Mouse (Mus musculus) spleen, adult 2 months (tissue): ENCODE results near the gene Pde9a. TPM values are rescaled to one million over a fixed set of nuclear protein-coding genes. Genes with fewer than 3 reads are reported as not detected.

ENCODE experiments used
- DNase-seq, 2 experiments: peaks; one replicate each; pipeline versions ENCODE4 v3.0.0 to v3.0.0-alpha.2; 2012 to 2021; ENCODE audit warnings: low spot score in 2 of 2, low read depth in 1 of 2
- H3K27ac ChIP-seq: fragments of 200-500 bp; 2 replicates; pipeline ENCODE4 v1.5.1; 2012; ENCODE audit warnings: low read length, inconsistent platforms; ENCODE audit not compliant: insufficient read depth
- H3K27me3 ChIP-seq: fragments of 200-500 bp; 2 replicates; pipeline ENCODE4 v1.6.1; 2012; ENCODE audit warnings: mild to moderate bottlenecking, moderate library complexity, low read length, inconsistent platforms; ENCODE audit not compliant: control insufficient read depth, insufficient read depth
- H3K36me3 ChIP-seq: fragments of 200-500 bp; 2 replicates; pipeline ENCODE4 v1.6.1; 2012; ENCODE audit warnings: mild to moderate bottlenecking, low read length, inconsistent platforms; ENCODE audit not compliant: control insufficient read depth, insufficient read depth
- H3K4me1 ChIP-seq: fragments of 200-500 bp; 2 replicates; pipeline ENCODE4 v1.6.1; 2011; ENCODE audit warnings: inconsistent platforms; ENCODE audit not compliant: control insufficient read depth, insufficient read depth, insufficient read length
- H3K4me3 ChIP-seq: fragments of 200-500 bp; 2 replicates; pipeline ENCODE4 v1.5.1; 2011; ENCODE audit warnings: mild to moderate bottlenecking, inconsistent platforms; ENCODE audit not compliant: insufficient read depth, insufficient read length; ENCODE audit errors: extremely low read depth
- CTCF ChIP-seq: fragments of 200-500 bp; IDR thresholded peaks from 2 replicates; pipeline ENCODE4 v1.5.1; 2011; ENCODE audit warnings: mild to moderate bottlenecking, inconsistent platforms; ENCODE audit not compliant: insufficient read depth, insufficient read length, insufficient replicate concordance; ENCODE audit errors: extremely low read depth
- POLR2A ChIP-seq: fragments of 200-500 bp; IDR thresholded peaks from 2 replicates; pipeline ENCODE4 v1.6.1; 2011; ENCODE audit warnings: low read depth, low read length, inconsistent platforms
- WGBS: fragments of 180-500 bp; shearing (Covaris S2); methylation state at CpG from one replicate; pipeline ENCODE4 v1.1.7; 2018; 5-methylcytosine and 5-hydroxymethylcytosine counted together
- polyA plus RNA-seq: library from polyadenylated mRNA; depleted of rRNA; stranded (reverse); fragments of >200 nt; gene quantifications from 2 replicates; pipeline ENCODE4 v1.2.3, GENCODE M21; 2012

Pde9a gene
- polyA plus RNA-seq, 1 experiment: 1.3 TPM

- no peak for DNase-seq
- H3K4me3 ChIP-seq: no peak overlapping the region
- no peaks in the 10 kb centered on the region for H3K36me3 ChIP-seq
- 92% methylated on average over 16 of the region's 16 CpGs for WGBS
- H3K27me3 ChIP-seq: no peaks in the 10 kb centered on the region
- peaks cover 19% of the 10 kb centered on the region; the same call in 1 of the 2 replicates for H3K4me1 ChIP-seq
- H3K27ac ChIP-seq: no peak overlapping the region
- TF ChIP-seq CTCF: no peak
- TF ChIP-seq POLR2A: no peak
These were observed 34.6 kb downstream of the Pde9a start for GRCm38 (mm10) chr17:31420658-31421057.

DNA sequence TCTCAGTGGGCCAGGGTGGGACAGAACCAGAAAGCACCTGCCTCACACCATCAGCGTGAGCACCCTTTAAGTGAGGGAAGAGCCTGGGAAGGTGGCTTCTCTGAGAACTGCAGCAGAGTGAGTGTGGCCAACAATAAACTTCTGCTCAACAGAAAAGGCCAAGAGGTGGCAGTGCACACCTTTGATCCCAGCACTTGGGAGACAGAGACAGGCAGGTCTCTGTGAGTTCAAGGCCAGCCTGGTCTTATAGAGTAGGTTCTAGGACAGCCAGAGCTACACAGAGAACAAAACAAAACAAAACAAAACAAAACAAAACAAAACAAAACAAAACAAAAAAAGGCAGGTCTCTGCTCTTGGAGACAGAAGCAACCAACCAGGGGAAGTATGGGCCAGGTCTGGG lies 36.4 kb downstream of the Pde9a start:
- H3K4me3 ChIP-seq: no peak overlapping the region
- no peak overlapping the region for H3K27ac ChIP-seq
- TF ChIP-seq CTCF (no peak), POLR2A (no peak)
- DNase-seq: no peak
- 90% methylated on average over 1 of the region's 1 CpGs for WGBS
- peaks cover 19% of the 10 kb centered on the region; the same call in 1 of the 2 replicates for H3K4me1 ChIP-seq
- H3K27me3 ChIP-seq: no peaks in the 10 kb centered on the region
- H3K36me3 ChIP-seq: no peaks in the 10 kb centered on the region

- WGBS: 2% methylated on average over 2 of the region's 2 CpGs
- Histone ChIP-seq H3K36me3 (no peaks in the 10 kb centered on the region), H3K27me3 (no peaks in the 10 kb centered on the region), H3K4me1 (peaks cover 19% of the 10 kb centered on the region; the same call in 1 of the 2 replicates), H3K27ac (no peak overlapping the region), H3K4me3 (no peak overlapping the region)
- TF ChIP-seq POLR2A (no peak), CTCF (no peak)
- DNase-seq: peak in 1 of 2 experiments; percentile 23
These were observed 37.0 kb downstream of the Pde9a start for GRCm38 (mm10) chr17:31423020-31423419.

DNA sequence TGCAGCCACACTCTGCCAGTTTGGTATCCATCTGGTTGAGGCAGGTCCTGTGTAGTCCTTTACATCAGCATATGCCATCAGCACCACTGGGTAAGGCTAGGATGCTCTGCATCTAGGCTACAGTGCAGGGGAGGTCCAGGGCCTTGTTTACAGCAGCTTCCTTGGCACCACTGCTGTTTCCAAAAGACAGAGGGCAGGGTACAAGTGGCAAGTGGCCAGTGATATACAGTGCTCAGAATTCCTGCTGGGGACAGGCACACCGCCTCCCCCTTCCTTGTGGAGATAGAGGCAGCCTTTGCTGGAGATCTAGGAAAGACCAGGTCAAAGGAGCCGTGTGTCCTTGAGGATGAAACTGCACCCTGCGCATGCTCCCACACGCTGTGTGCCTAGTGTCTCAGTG lies 38.3 kb downstream of the Pde9a start:
- Histone ChIP-seq H3K4me3 (no peak overlapping the region), H3K36me3 (no peaks in the 10 kb centered on the region), H3K27ac (no peak overlapping the region), H3K27me3 (no peaks in the 10 kb centered on the region), H3K4me1 (peaks cover 19% of the 10 kb centered on the region; the same call in 1 of the 2 replicates)
- WGBS: 95% methylated on average over 4 of the region's 4 CpGs
- TF ChIP-seq POLR2A (no peak), CTCF (no peak)
- DNase-seq: no peak

DNA sequence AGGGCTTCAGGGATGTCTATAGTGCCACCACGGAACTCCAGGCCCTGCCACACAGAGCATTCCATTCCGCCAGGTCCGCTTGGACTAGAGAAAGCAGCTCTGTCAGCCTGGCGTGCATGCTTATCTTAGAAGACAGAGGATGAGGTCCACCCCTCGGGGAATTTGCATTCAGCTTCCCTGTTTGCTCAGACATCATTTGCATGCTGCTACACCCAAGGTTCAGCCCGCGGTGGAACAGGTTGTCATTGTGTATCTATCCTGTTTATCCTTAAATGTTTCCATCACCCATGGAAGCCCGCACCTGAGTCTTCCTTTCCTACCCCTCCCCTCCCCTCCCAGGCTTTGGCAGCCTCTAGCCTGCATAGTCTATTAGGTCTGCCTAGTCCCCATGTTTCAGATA lies 38.8 kb downstream of the Pde9a start:
- H3K27ac ChIP-seq: no peak overlapping the region
- H3K4me1 ChIP-seq: peaks cover 19% of the 10 kb centered on the region; the same call in 1 of the 2 replicates
- H3K36me3 ChIP-seq: no peaks in the 10 kb centered on the region
- no peaks in the 10 kb centered on the region for H3K27me3 ChIP-seq
- H3K4me3 ChIP-seq: no peak overlapping the region
- 62% methylated on average over 8 of the region's 8 CpGs for WGBS
- peak in 1 of 2 experiments; percentile 40 for DNase-seq
- TF ChIP-seq POLR2A: no peak
- TF ChIP-seq CTCF: no peak

GRCm38 (mm10) chr17:31425827-31426698 lies 40.1 kb downstream of the Pde9a start:
- Histone ChIP-seq H3K36me3 (no peaks in the 10 kb centered on the region), H3K4me3 (no peak overlapping the region), H3K27me3 (no peaks in the 10 kb centered on the region), H3K4me1 (peaks cover 19% of the 10 kb centered on the region; the same call in 1 of the 2 replicates), H3K27ac (no peak overlapping the region)
- DNase-seq: no peak
- WGBS: 85% methylated on average over 13 of the region's 13 CpGs
- TF ChIP-seq POLR2A: no peak
- TF ChIP-seq CTCF: no peak

GRCm38 (mm10) chr17:31429402-31429801 lies 43.4 kb downstream of the Pde9a start:
- Histone ChIP-seq H3K4me1 (peaks cover 6% of the 10 kb centered on the region; the same call in 1 of the 2 replicates), H3K27ac (no peak overlapping the region), H3K36me3 (no peaks in the 10 kb centered on the region), H3K27me3 (no peaks in the 10 kb centered on the region), H3K4me3 (no peak overlapping the region)
- no peak for DNase-seq
- no peak for TF ChIP-seq POLR2A
- TF ChIP-seq CTCF: no peak
- WGBS: 99% methylated on average over 2 of the region's 2 CpGs
